Mouse (Mus musculus) forebrain, embryonic 16.5 days (tissue): Measurements from ENCODE around the gene Ptgir. TPM values are rescaled to one million over a fixed set of nuclear protein-coding genes. Genes with fewer than 3 reads are reported as not detected.

Experiments used
- ATAC-seq: fragments of 200-750 bp; cut with Nextera tagmentation; 2 replicates; pipeline ENCODE4 v1.8.0; 2017; ENCODE audit warnings: mild to moderate bottlenecking, moderate library complexity
- H3K27ac ChIP-seq: fragments of 300-500 bp; sonication (generic); 2 replicates; pipeline ENCODE4 v1.5.1; 2014; ENCODE audit warnings: low read length, control low read depth
- H3K27me3 ChIP-seq: fragments of 300-500 bp; sonication (generic); replicated peaks from 2 replicates; pipeline ENCODE4 v1.6.1; 2014; ENCODE audit warnings: low read length; ENCODE audit not compliant: control insufficient read depth, insufficient read depth
- H3K36me3 ChIP-seq: fragments of 300-500 bp; sonication (generic); 2 replicates; pipeline ENCODE4 v1.6.1; 2014; ENCODE audit not compliant: control insufficient read depth, insufficient read depth
- H3K4me1 ChIP-seq: fragments of 300-500 bp; sonication (generic); replicated peaks from 2 replicates; pipeline ENCODE4 v1.6.1; 2014; ENCODE audit warnings: low read length; ENCODE audit not compliant: control insufficient read depth, insufficient read depth
- H3K4me2 ChIP-seq: fragments of 300-500 bp; sonication (generic); 2 replicates; pipeline ENCODE4 v1.6.1; 2014; ENCODE audit warnings: mild to moderate bottlenecking, low read length, control low read depth
- H3K4me3 ChIP-seq: fragments of 300-500 bp; sonication (generic); replicated peaks from 2 replicates; pipeline ENCODE4 v1.5.1; 2014; ENCODE audit warnings: mild to moderate bottlenecking, low read length, control low read depth
- H3K9ac ChIP-seq: fragments of 300-500 bp; sonication (generic); replicated peaks from 2 replicates; pipeline ENCODE4 v1.6.1; 2014; ENCODE audit warnings: low read depth, low read length, control low read depth
- H3K9me3 ChIP-seq: fragments of 300-500 bp; sonication (generic); 2 replicates; pipeline ENCODE4 v1.6.1; 2016; ENCODE audit warnings: low read length; ENCODE audit not compliant: control insufficient read depth
- WGBS: fragments of 180-500 bp; shearing (Covaris S2); extraction: QIAGEN DNeasy Blood & Tissue Kit; methylation state at CpG from one replicate; pipeline ENCODE4 v1.1.7; 2014; 5-methylcytosine and 5-hydroxymethylcytosine counted together
- polyA plus RNA-seq: library from polyadenylated mRNA; unstranded; fragments of >200 nt; fragmentation: Nextera tagmentation; extraction: Ambion mirVana; gene quantifications from 2 replicates; pipeline ENCODE4 v1.2.1, GENCODE M21; 2015

Ptgir gene
- polyA plus RNA-seq, 1 experiment from 2014 or later, result 0.15 TPM

GRCm38 (mm10) chr7:16923283-16924036 is 17.2 kb downstream of the Ptgir start:
- Histone ChIP-seq H3K9ac (peak overlapping the region; percentile 99), H3K27ac (peak overlapping the region; percentile 100), H3K4me2 (peak overlapping the region; percentile 91), H3K9me3 (no peaks in the 10 kb centered on the region), H3K27me3 (no peaks in the 10 kb centered on the region), H3K4me3 (peak overlapping the region; percentile 89), H3K4me1 (peaks cover 39% of the 10 kb centered on the region), H3K36me3 (no peaks in the 10 kb centered on the region)
- WGBS, result under 1% methylated on average over 50 of the region's 57 CpGs
- peak; percentile 7 for ATAC-seq

- Histone ChIP-seq H3K27ac (peak within 1 kb of the TSS; percentile 100), H3K4me2 (peak within 1 kb of the TSS; percentile 91), H3K9me3 (no peaks in the 10 kb centered on the region), H3K4me1 (peaks cover 39% of the 10 kb centered on the region), H3K9ac (peak within 1 kb of the TSS; percentile 99), H3K4me3 (peak within 1 kb of the TSS; percentile 89), H3K36me3 (no peaks in the 10 kb centered on the region), H3K27me3 (no peaks in the 10 kb centered on the region)
- WGBS, result 2% methylated on average over 63 of the region's 64 CpGs
- peak; percentile 91 for ATAC-seq
Measured at GRCm38 (mm10) chr7:16924037-16924834, 17.9 kb downstream of the Ptgir start, which contains the start of gene Calm3. Calm3 (minus strand) TSS chr7:16924114.

- Histone ChIP-seq H3K4me3 (no peak overlapping the region), H3K9ac (no peak overlapping the region), H3K36me3 (no peaks in the 10 kb centered on the region), H3K4me1 (peaks cover 19% of the 10 kb centered on the region), H3K27ac (no peak overlapping the region), H3K9me3 (no peaks in the 10 kb centered on the region), H3K4me2 (no peak overlapping the region), H3K27me3 (no peaks in the 10 kb centered on the region)
- WGBS, result 34% methylated on average over 2 of the region's 2 CpGs
- ATAC-seq, result no peak
Measured at GRCm38 (mm10) chr7:16928341-16928740, 22.1 kb downstream of the Ptgir start.

- 4% methylated on average over 1 of the region's 1 CpGs for WGBS
- Histone ChIP-seq H3K4me2 (no peak overlapping the region), H3K27ac (no peak overlapping the region; the same call in 1 of the 2 replicates), H3K4me3 (no peak overlapping the region), H3K4me1 (peaks cover 21% of the 10 kb centered on the region), H3K27me3 (no peaks in the 10 kb centered on the region), H3K36me3 (no peaks in the 10 kb centered on the region), H3K9ac (no peak overlapping the region), H3K9me3 (no peaks in the 10 kb centered on the region)
- peak; percentile 19; the same call in 1 of the 2 replicates for ATAC-seq
Measured at GRCm38 (mm10) chr7:16930850-16931249, 24.6 kb downstream of the Ptgir start.

GRCm38 (mm10) chr7:16931968-16932627 is 25.8 kb downstream of the Ptgir start:
- Histone ChIP-seq H3K4me1 (peaks cover 21% of the 10 kb centered on the region), H3K27me3 (no peaks in the 10 kb centered on the region)
- ATAC-seq, result peak; percentile 73

GRCm38 (mm10) chr7:16932704-16933577 is 26.7 kb downstream of the Ptgir start:
- WGBS, result 24% methylated on average over 14 of the region's 14 CpGs

More at GRCm38 (mm10) chr7:16931968-16932627, 25.8 kb downstream of the Ptgir start:
- Histone ChIP-seq H3K4me2 (no peak overlapping the region), H3K9me3 (no peaks in the 10 kb centered on the region), H3K36me3 (no peaks in the 10 kb centered on the region), H3K27ac (peak overlapping the region; percentile 68), H3K4me3 (no peak overlapping the region), H3K9ac (no peak overlapping the region)
- WGBS, result 16% methylated on average over 14 of the region's 14 CpGs

GRCm38 (mm10) chr7:16937312-16937711 is 31.0 kb downstream of the Ptgir start:
- peaks cover 40% of the 10 kb centered on the region for H3K4me1 ChIP-seq
- 49% methylated on average over 4 of the region's 4 CpGs for WGBS
- H3K4me3 ChIP-seq, result no peak overlapping the region
- no peak overlapping the region for H3K9ac ChIP-seq
- H3K27ac ChIP-seq, result no peak overlapping the region
- ATAC-seq, result no peak
- no peaks in the 10 kb centered on the region for H3K9me3 ChIP-seq
- no peaks in the 10 kb centered on the region for H3K36me3 ChIP-seq
- H3K4me2 ChIP-seq, result no peak overlapping the region
- no peaks in the 10 kb centered on the region for H3K27me3 ChIP-seq

More at GRCm38 (mm10) chr7:16932704-16933577, 26.7 kb downstream of the Ptgir start:
- no peaks in the 10 kb centered on the region for H3K9me3 ChIP-seq
- peak overlapping the region; percentile 68 for H3K27ac ChIP-seq
- H3K4me2 ChIP-seq, result peak overlapping the region; percentile 7; the same call in 1 of the 2 replicates
- H3K9ac ChIP-seq, result no peak overlapping the region
- no peaks in the 10 kb centered on the region for H3K36me3 ChIP-seq
- H3K4me3 ChIP-seq, result no peak overlapping the region
- ATAC-seq, result peak; percentile 58
- no peaks in the 10 kb centered on the region for H3K27me3 ChIP-seq
- H3K4me1 ChIP-seq, result peaks cover 22% of the 10 kb centered on the region

- Histone ChIP-seq H3K4me2 (peak overlapping the region; percentile 45), H3K4me3 (peak overlapping the region; percentile 21; the same call in 1 of the 2 replicates), H3K27ac (peak overlapping the region; percentile 85), H3K9ac (peak overlapping the region; percentile 32; the same call in 1 of the 2 replicates), H3K36me3 (no peaks in the 10 kb centered on the region), H3K4me1 (peaks cover 36% of the 10 kb centered on the region), H3K9me3 (no peaks in the 10 kb centered on the region), H3K27me3 (no peaks in the 10 kb centered on the region)
- ATAC-seq, result peak; percentile 86
- WGBS, result 53% methylated on average over 17 of the region's 17 CpGs
Measured at GRCm38 (mm10) chr7:16938117-16938791, 32.0 kb downstream of the Ptgir start.
